Mouse (Mus musculus) cerebellum, adult 2 months (tissue): ENCODE measurements at regions not wholly inside any gene's neighbourhood (a gene's known extent, or its start where the extent isn't known, plus 50 kb on each side); places are given as distances from the start of the nearest gene placed in this dataset.

Experiments used
- CTCF ChIP-seq: fragments of 200-500 bp; IDR thresholded peaks from 2 replicates; pipeline ENCODE4 v1.5.1; 2011; ENCODE audit warnings: low read depth, mild to moderate bottlenecking, control low read depth, low read length, moderate library complexity, borderline replicate concordance; ENCODE audit not compliant: insufficient read depth
- POLR2A ChIP-seq: fragments of 200-500 bp; IDR thresholded peaks from 2 replicates; pipeline ENCODE4 v1.6.1; 2011; ENCODE audit warnings: low read length, control low read depth, borderline replicate concordance; ENCODE audit not compliant: insufficient read depth

- TF ChIP-seq POLR2A = no peak
- no peak for TF ChIP-seq CTCF
Measured at GRCm38 (mm10) chr13:99126538-99126937, 58.1 kb upstream of the Zfp366 start.
